Mouse (Mus musculus): ENCODE data around the gene Ddx59. TPM values are rescaled to one million over a fixed set of nuclear protein-coding genes. Genes with fewer than 3 reads are reported as not detected.

The Ddx59 gene
- 10 to 100 TPM; 10.5 to 12.0 TPM for total RNA-seq (2021)

DNA sequence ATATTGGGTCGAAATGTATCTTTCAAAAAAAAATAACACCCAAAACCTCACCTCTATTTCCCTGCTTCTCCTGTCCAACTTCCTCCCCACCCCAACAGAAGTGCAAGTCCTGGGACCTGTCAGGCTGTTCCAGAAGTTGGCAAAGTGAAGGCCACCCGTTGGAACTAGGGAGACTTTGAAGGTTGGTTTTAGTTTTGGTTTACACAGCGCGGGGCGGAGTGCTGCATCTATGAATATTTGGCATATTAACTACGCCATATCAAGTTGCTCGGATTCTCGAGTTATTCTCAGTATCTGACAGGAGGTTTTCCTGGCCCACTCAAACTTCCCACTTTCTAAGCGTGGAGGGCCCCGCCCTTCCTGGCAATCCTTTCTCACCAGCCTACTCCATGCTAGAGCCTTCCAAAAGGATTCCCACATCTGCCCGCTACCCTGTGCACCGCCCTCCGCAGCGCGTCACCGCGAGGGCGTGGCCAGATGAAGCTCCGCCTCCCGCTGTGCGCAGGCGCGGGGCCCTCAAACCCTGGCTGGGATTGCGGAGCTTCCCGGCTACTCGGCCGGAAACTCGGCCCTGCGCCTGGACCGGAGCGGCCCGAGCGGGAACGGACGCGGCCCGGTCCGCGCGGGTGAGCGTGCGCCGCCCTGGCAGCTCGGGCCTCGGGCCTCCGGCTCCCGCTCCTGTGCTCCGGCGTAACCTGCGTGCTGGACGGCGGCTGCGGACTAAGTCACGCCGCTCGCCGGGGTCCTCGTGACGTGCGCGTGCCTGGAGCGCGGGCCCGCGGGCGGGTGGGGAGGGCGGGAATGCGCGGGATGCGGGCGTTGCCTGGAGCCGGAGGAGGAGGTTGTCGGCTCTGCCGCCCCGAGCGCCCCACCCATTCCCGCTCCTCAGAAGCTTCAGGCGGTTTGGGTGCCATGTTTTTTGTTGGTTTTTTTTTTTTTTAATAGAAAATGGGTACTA, at the start of gene Ddx59:
Gene Ddx59 (plus strand): TSS at position 474 of the 958 bp plus-strand sequence.
- peak; percentile 97 to 100 for DNase-seq (ENCODE audit: extremely low spot score in 1 of 2, low spot score in 1 of 2)

DNA sequence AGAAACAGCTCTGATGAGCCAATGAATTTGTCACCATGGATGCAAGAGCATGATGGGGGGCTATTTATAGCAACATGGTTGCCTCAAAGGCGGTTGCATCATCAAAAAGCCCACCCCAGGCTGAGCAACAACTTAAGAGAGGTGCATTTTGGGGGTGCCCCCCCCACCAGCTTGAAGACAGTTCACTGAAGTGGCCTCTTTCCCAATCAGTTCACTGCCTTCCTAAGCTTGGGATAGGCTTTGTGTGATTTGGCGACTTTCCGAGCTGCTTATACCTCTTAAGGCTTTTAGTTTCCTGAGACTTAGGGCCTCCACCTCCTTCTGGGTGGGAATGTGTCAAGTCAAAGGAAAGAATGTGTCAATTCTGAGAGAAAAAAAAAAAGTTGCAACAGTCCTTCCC, 49.1 kb upstream of the Ddx59 start:
- no peak for DNase-seq (ENCODE audit: extremely low spot score in 1 of 2, low spot score in 1 of 2)

DNA sequence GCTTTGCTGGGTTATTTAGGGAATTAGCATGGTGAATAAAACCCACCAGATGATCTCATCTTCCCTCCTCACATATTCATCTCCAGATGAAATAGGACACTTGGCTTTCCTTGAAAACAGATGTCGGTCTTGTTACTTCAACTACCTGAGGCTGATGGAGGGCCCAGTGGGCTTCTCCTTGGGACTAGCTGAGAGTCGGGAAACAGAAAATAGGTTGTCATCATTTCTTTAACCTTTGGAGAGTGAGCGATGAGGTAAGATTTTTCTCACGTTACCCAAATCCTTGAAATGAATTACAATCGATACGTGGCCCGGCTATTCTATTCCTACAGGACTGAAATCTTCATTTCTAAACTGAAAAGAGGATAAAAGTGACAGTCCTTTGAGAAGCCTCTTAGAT, 35.8 kb upstream of the Ddx59 start:
- no peak for DNase-seq (ENCODE audit: extremely low spot score in 1 of 2, low spot score in 1 of 2)

DNA sequence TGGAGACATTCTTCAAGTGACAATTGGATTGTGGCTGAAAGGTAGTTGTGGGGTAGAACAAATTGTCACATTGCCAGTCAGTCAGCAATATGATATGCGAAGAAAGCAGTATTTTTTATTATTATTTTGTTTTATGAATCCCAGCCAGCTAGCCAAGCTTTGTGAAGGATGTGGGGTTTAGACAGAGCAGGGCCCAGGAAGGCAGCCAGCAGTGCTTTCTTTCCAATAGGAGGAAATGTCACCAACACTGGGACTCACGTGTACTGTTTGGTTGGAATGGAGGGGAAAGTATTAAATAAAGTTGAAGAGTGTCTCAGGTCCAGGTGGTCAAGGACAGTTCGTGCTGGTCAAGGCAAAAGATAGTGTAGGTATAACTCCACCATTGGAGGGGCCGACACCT, 34.9 kb upstream of the Ddx59 start:
- no peak for DNase-seq (ENCODE audit: extremely low spot score in 1 of 2, low spot score in 1 of 2)

DNA sequence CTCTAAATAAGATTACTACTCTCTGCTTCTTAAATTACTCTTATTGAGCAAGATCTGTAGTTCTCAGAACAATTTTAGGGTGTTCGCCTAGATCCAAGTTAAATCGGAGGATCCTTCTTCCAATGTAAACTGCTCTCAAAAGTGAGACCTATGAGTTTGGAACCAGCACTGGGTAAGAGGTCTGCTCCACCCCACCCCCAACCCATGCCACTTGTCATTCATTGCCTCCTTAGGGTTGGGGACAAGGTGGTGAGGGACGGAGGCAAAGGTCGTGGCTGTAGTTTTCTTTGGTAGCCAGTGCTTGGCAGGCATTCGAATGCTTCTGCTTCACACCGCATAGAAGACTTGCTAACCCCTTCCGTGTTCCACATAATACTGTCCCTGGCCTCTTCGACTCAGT, 34.5 kb upstream of the Ddx59 start:
- DNase-seq (ENCODE audit: extremely low spot score in 1 of 2, low spot score in 1 of 2), result no peak

DNA sequence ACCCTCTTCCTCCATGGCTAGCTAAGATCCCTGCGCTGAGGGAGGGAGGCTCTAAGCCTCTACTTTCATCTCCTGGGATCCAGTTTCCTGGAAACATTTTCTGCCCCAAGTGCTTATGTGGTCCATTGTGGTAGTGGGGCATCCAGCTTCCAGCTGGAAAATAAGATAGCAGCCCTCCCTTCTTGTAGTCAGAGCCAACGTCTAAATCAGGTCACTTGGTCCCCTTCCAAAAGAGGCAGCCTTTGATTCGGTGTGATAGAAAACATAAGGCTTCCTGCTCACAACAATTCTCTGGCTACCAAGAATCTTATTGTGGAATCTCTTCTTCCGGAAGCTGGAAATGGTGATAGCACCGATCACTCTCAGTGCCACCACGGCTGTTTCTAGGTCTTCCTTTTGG, 33.9 kb upstream of the Ddx59 start:
- DNase-seq (ENCODE audit: extremely low spot score in 1 of 2, low spot score in 1 of 2), result no peak

DNA sequence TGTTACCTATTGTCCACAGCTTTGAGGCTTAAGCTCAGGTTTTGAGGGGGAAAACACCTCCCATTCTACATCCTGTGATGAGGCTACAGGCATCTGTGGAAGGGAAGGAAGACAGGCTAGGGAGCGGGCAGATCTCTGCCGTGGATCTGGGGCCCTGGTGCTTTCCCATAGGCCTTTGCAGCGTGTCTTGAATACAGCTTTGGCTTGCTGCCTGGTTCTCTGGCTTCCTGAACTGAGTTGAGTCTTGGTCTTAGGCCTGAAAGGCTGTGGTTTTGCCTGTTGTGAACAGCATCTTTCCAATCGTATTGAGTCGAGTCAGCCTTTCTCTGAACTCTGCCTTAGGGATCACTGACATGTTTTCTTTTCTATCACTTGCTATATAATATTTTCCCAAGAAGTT, 33.5 kb upstream of the Ddx59 start:
- peak in 1 of 2 experiments; percentile 17 for DNase-seq (ENCODE audit: extremely low spot score in 1 of 2, low spot score in 1 of 2)

DNA sequence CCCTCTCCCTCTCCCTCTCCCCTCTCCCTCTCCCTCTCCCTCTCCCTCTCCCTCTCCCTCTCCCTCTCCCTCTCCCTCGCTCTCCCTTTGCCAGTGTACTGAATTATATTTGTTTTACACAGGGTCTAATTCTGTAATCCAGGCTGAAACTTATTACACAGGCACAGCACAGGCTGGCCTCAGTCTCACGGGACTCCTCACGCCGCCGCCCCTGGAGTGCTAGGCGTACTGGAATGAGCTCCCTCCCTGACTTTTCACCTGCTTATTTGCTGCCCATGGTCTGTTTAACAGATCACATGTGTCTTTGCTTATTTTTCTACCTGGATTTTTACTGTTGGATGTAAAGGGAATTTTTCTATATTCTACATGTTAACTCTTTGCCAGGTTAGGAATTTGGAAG, 28.2 kb upstream of the Ddx59 start:
- no peak for DNase-seq (ENCODE audit: extremely low spot score in 1 of 2, low spot score in 1 of 2)

DNA sequence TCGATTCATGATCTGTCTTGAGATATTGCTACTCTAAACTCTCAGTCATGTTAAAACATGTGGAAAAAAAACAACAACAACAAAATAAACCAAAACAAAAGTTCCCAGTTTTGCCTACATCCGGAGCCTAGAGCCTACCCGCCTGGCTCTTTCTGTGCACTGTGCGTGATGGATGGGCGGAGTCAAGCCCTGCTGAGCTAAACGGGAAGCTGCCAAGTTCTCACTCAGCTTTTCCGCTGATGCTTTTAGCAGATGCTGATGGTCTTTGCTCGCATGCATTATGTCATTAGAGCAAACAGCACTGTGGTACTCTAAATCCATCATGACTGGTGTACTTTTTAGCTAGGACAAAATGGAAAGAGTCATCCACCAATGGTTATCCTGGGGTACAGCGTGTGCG, 20.6 kb upstream of the Ddx59 start:
- no peak for DNase-seq (ENCODE audit: extremely low spot score in 1 of 2, low spot score in 1 of 2)

DNA sequence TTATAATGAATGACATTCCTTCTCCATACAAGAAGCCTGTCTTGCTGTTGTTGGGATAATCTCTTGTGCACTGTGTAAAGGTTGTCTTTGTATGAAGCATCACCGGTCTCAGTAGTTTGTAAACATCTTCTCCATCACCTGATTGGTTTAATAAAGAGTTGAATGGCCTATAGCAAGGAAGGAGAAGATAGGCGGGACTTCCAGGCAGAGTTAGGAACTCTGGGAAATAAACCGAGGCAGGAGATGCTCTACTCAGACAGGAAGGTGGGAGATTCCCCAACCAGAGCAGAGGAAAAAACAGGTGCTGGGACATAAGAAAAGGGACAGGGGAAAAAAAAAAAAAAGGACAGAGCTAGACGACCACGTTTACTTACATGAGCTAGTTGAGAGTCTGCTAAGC, 20.0 kb upstream of the Ddx59 start:
- no peak for DNase-seq (ENCODE audit: extremely low spot score in 1 of 2, low spot score in 1 of 2)

DNA sequence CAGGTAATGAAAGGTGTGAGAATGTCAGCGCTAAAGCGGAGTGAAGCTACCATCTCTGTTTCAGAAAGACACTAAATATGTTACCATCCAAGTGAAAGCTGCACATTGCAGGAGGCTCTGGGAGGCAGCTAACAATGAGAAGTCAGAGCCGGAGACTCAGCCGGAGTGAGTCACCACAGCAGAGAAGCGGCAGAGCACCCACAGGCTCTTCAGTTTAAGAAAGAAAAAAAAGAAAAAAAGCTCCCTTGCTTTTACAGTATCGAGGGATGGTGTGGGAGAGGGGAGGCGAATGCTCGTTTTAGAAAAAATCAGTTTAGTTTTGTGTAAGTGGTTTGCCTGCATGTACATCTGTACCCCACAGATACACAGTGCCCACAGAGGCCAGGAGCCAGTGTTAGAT, 13.8 kb upstream of the Ddx59 start:
- DNase-seq (ENCODE audit: extremely low spot score in 1 of 2, low spot score in 1 of 2), result no peak

DNA sequence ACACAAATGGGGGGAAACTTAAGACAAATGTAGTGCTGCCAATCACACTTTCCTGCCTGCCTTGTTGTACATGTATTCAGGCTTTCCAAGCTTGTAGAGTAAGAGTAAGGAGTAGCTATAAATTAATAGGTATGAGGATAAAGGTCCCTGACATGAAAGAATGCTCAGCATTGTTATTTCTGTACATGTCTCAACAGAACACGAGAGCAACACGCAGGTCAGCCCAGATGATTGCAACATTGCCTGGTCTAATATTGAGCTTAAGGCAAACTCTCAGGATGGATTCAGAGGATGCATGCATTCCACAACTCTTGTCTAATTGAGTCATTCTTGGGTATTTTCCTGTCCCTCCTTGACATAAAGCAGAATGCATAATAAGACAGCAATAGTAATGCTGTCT, 5.4 kb upstream of the Ddx59 start:
- no peak for DNase-seq (ENCODE audit: extremely low spot score in 1 of 2, low spot score in 1 of 2)

DNA sequence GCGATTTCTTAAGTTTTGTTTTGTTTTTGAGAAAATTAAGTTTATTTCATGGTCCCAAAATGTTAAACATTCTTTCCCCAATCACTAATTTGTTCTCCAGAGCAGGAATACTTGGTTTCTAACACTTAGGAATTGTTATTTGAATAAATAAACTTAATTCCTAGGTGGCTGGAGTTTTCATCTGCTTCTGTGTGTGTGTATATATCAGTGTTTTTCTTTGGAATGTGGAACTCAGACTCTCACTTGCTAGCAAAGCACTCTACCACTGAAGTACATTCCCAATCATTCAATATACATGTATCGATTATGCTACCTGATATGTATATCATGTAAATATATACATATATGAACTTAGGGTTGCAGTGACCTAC, 670 bp downstream of the Ddx59 start:
- no peak for DNase-seq (ENCODE audit: extremely low spot score in 1 of 2, low spot score in 1 of 2)

DNA sequence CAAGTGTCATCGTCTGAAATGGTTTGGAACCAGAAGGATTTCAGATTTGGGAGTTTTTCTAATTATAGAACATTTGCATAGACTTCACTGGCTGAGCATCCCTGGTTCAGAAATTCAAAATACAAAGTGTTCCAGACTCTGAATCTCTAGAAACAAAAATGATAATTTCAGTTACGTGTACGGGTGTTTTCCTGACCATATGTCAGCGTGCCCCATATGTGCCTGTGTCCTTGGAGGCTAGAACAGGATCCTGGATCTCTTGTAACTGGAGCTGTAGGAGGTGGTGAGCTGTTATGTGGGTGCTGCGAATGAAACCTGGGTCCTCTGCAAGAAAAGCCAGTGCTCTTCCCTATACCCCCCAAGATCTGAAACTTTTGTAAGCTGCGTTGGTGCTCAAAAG, 3.3 kb downstream of the Ddx59 start:
- DNase-seq (ENCODE audit: extremely low spot score in 1 of 2, low spot score in 1 of 2), result no peak

DNA sequence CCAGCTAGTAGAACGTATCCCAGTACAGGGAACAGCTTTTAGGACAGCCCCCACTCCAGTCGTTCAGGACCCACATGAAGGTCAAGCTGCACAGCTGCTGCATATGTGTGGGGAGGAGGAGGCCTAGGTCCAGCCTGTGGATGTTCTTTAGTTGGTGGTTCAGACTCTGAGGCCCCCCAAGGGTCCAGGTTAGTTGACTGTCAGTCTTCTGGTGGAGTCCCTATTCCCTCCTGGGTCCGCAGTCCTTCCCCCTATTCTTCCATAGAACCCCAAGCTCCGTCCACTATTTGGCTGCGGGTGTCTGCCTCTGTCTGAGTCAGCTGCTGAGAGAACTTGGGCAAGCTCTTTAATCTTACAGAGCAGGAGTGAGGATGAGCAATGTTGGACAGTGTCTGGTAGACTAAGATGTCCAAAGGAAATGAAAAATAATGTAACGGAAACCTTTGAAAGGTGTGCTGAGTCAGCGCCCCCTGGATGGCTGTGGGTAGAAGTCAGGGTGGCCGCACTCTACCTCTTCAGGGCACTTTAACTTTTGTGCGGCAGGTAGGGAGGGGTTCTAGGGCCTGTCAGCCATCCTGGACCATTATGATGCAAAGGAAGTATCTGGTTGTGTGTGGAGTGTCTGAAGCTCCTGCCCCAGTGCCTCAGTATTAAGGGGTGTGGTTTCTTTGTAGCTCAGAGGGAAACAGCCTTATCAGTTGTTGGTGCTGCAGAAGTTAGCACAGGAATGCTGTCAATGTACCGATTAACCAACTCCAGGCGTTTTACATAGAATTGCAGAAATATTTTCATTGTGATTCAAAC, 12.3 kb downstream of the Ddx59 start:
- no peak for DNase-seq (ENCODE audit: extremely low spot score in 1 of 2, low spot score in 1 of 2)

DNA sequence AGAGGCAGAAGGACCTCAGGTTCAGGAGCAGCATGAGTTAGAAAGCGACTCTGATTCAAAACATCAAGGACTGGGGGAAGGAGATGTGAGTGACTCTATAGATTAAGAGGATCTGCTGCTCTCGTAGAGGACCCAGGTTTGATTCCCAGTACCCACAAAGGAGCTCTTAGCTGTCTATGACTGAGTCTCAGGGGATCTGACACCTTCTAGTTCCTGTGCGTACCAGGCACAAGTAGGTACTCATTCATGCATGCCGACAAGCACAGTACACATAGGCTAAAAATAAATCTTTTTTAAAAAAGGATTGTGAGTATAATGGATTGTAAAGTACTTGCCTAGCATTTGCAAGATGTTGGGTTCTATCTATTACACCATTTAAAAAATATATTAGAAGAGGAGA, 13.9 kb downstream of the Ddx59 start:
- no peak for DNase-seq (ENCODE audit: extremely low spot score in 1 of 2, low spot score in 1 of 2)

DNA sequence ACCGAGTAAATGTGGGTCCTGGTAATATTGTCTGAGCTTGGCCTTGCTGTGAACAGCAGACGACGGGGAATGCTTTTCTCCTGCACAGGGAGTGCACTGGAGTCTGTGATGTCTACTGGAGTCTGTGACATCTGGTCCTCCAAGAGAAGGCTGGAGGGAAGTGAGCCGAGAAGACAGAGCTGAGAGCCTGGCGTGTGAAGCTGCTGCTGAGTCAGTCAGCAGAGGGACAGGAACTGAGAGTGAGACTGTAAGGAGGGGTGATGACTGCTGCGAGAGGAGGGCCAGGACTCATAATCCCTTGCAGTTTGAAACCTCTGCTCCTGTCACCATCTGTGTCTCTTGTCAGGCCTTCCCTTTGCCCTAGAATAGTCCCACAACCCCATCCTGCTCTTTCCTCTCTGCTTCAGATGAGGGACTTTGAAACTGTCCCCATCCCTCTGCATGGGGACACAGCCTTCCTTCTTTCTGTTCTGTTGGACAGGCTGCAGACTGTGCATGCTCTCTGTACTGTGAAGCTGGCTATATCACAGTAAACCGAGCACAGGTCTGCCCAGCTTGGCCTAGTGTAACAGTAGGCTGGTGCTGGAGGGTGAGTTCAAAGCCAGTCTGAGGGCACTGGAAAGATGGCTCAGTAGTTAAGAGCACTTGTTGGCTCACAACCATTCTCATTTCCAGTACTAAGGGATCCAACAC, 15.2 kb downstream of the Ddx59 start:
- DNase-seq (ENCODE audit: extremely low spot score in 1 of 2, low spot score in 1 of 2), result no peak

DNA sequence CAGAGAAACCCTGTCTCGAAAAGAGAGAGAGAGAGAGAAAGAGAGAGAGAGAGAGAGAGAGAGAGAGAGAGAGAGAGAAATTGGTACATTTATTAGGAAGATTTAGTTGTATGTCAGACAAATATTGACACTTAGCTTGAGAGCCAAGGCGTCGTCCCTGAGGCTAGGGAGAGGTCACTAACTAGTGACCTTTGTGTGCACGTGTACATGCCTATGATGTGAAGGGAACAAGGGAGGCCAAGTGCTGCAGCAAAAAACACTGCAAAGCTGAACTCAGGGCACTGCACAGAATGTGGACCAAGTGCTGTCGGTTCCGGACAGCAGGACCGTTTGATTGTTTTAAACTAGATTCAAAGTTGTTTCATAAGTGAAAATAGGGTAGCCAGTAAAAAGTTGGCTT, 25.7 kb downstream of the Ddx59 start:
- DNase-seq (ENCODE audit: extremely low spot score in 1 of 2, low spot score in 1 of 2), result no peak

DNA sequence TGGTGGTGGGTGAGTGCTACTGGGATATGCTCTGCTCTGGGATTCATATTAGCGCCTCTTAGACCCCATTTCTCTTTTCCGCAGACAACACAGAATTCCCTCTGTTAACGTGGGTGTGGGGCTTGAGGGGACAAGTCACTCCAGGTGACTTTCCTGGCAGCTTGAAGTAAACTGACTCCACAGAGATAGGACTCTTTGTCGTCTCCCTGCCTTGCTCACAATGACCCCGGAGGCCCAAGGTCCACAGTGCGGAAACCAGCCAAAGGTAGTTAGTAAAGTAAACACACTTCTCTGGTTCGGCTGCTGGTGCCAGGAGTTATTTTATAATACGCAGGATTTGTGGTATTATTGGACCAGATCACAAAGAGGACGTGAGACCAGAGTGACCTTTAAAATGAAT, 27.7 kb downstream of the Ddx59 start:
- DNase-seq (ENCODE audit: extremely low spot score in 1 of 2, low spot score in 1 of 2), result no peak

DNA sequence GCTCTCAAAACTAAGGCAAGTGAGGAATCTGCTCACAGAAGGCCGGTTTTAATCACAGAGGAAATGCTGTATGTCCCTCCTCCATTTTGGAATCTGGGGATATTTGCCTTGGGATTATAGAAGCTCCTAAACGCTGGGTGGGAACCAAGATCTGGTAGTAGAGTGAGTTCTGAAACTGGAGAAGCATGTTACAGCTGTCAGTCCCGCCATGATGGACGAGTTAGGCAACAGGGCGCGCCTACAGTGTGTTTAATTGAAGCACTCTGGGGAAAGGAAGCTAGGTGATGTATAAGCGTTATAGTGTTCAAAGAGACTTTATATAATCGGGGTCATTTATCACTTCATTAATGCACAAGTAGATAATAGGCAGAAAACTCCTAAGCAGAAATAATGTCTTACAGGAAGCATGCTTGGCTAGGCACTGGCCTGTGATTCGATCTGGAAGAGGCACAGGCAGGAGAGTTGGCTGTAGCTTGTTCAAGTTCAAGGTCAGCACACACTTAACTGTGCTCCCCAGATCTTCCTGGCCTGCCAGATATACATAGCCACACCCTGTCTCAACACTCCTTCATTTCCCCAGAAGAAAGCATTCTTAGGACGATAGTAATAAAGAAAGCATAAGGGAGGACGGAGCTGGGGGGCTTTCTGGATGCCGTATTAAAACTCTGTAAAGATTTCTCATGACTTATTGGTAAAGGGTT, 29.6 kb downstream of the Ddx59 start:
- DNase-seq (ENCODE audit: extremely low spot score in 1 of 2, low spot score in 1 of 2), result no peak

DNA sequence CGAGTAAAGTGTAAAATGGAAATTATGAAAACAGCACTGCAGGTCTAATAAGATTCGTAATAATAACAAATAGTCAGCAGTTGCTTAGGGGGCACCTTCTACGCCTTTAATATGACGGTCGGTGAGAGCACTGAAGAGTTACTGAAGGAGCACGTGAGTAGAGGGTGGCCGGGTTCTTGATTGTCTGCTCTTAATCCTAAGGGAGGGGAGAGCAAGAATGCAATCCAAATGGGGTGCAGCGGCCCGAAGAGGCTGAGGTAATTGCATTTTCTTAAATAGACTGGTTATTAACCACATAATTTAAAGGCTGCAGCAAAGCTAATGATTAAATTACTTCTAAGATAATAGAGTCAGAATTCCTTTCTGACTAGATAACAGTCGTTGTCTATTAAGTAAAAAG, 31.9 kb downstream of the Ddx59 start:
- no peak for DNase-seq (ENCODE audit: extremely low spot score in 1 of 2, low spot score in 1 of 2)

All from layer of hippocampus, postnatal 25 days (tissue).